Mouse (Mus musculus): ENCODE measurements around the gene Traf3ip2. TPM values are rescaled to one million over a fixed set of nuclear protein-coding genes. Genes with fewer than 3 reads are reported as not detected.

Gene Traf3ip2
- 45.9 TPM for polyA plus RNA-seq (2014; fragmentation: Illumina TruSeq; extraction: RNeasy Lipid Tissue Mini Kit (QIAGEN cat#74804); ENCODE audit: low read depth, low replicate concordance)

DNA sequence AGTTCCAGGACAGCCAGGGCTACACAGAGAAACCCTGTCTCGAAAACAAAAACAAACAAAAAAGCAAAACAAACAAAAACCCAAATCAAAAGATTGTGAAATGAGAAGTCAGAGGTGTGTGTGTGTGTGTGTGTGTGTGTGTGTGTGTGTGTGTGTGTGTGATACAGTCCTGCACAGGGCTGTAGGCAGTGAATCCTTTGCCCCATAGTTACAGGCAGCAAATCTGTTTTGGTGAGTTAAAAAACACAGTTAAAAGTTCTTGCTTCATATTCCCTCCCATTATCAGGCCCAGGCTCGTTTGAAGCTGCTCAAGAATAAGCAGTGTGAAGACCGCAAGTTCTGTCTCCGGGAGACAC lies at the start of gene Traf3ip2:
TSS of gene Traf3ip2 (plus strand) at position 302 of the 356 bp plus-strand sequence.

Other genes with a start within 250 kb of the Traf3ip2 start
- gene Fyn, start 244.1 kb upstream of the Traf3ip2 start, polyA plus RNA-seq (2014; fragmentation: Illumina TruSeq; extraction: RNeasy Lipid Tissue Mini Kit (QIAGEN cat#74804); ENCODE audit: low read depth, low replicate concordance), result 10.6 TPM
- gene Rev3l, start 119.2 kb downstream of the Traf3ip2 start, polyA plus RNA-seq (2014; fragmentation: Illumina TruSeq; extraction: RNeasy Lipid Tissue Mini Kit (QIAGEN cat#74804); ENCODE audit: low read depth, low replicate concordance), result 68.6 TPM